Mouse (Mus musculus) midbrain, embryonic 11.5 days (tissue): ENCODE data around the gene Csmd2. TPM values are rescaled to one million over a fixed set of nuclear protein-coding genes. Genes with fewer than 3 reads are reported as not detected.
"Not testable (repeated sequence)": the region's sequence is repeated elsewhere in the genome, so short reads cannot be mapped to it uniquely, and the experiment has no call there.

ENCODE experiments used
- ATAC-seq: fragments of 200-750 bp; cut with Nextera tagmentation; 2 replicates; pipeline ENCODE4 v1.8.0; 2017; ENCODE audit warnings: moderate TSS enrichment, moderate library complexity; ENCODE audit not compliant: low FRiP score
- DNase-seq: peaks from one replicate; pipeline ENCODE4 v3.0.0; 2015; ENCODE audit warnings: low spot score; ENCODE audit errors: missing footprints
- H3K27ac ChIP-seq: fragments of 300-500 bp; sonication (generic); 2 replicates; pipeline ENCODE4 v1.5.1; 2014; ENCODE audit warnings: low read depth, low read length
- H3K27me3 ChIP-seq: fragments of 300-500 bp; sonication (generic); 2 replicates; pipeline ENCODE4 v1.6.1; 2014; ENCODE audit warnings: mild to moderate bottlenecking, low read length, moderate library complexity, mixed read lengths; ENCODE audit not compliant: control insufficient read depth, insufficient read depth
- H3K36me3 ChIP-seq: fragments of 300-500 bp; sonication (generic); 2 replicates; pipeline ENCODE4 v1.6.1; 2014; ENCODE audit warnings: mild to moderate bottlenecking, low read length, moderate library complexity, mixed read lengths; ENCODE audit not compliant: control insufficient read depth, insufficient read depth
- H3K4me1 ChIP-seq: fragments of 300-500 bp; sonication (generic); 2 replicates; pipeline ENCODE4 v1.6.1; 2014; ENCODE audit warnings: low read length; ENCODE audit not compliant: control insufficient read depth, insufficient read depth
- H3K4me2 ChIP-seq: fragments of 300-500 bp; sonication (generic); 2 replicates; pipeline ENCODE4 v1.6.1; 2014; ENCODE audit warnings: mild to moderate bottlenecking, moderate library complexity
- H3K4me3 ChIP-seq: fragments of 300-500 bp; sonication (generic); 2 replicates; pipeline ENCODE4 v1.5.1; 2014; ENCODE audit warnings: low read depth, low read length
- H3K9ac ChIP-seq: fragments of 300-500 bp; sonication (generic); 2 replicates; pipeline ENCODE4 v1.6.1; 2014; ENCODE audit warnings: low read length
- H3K9me3 ChIP-seq: fragments of 300-500 bp; sonication (generic); 2 replicates; pipeline ENCODE4 v1.6.1; 2016; ENCODE audit warnings: low read length; ENCODE audit not compliant: control insufficient read depth
- WGBS: fragments of 180-500 bp; shearing (Covaris S2); extraction: QIAGEN DNeasy Blood & Tissue Kit; methylation state at CpG from one replicate; pipeline ENCODE4 v1.1.7; 2014; 5-methylcytosine and 5-hydroxymethylcytosine counted together
- polyA plus RNA-seq: library from polyadenylated mRNA; unstranded; fragments of >200 nt; fragmentation: Nextera tagmentation; extraction: Ambion mirVana; gene quantifications from 2 replicates; pipeline ENCODE4 v1.2.1, GENCODE M21; 2014

Gene Csmd2
- polyA plus RNA-seq, 1 experiment from 2014 or later: 1.6 TPM

DNA sequence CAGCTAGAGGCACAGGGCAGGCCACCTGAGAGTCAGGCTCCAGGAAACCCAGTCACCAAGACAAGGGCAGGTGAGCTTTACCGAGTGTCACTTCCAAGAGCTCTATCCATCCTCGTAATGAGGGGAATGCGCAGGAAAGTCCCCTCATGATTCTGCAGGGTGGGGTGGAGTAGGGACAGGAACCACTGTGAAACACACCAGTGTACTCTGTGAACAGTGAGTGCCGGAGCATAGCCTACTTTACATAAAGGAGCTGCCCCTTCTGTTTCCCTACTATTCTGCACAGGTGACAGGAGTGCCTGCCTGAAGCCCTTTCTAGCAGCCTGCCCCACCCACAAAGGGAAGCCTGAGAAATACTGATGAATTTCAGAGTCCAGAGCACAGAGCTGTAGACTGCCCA is 605.6 kb downstream of the Csmd2 start:
- H3K36me3 ChIP-seq: peaks cover 10% of the 10 kb centered on the region; the same call in 1 of the 2 replicates
- no peak overlapping the region for H3K4me3 ChIP-seq
- 97% methylated on average over 4 of the region's 4 CpGs for WGBS
- H3K27ac ChIP-seq: no peak overlapping the region
- H3K4me2 ChIP-seq: no peak overlapping the region
- no peak overlapping the region for H3K9ac ChIP-seq
- ATAC-seq: no peak
- no peak for DNase-seq
- H3K27me3 ChIP-seq: no peaks in the 10 kb centered on the region
- no peaks in the 10 kb centered on the region for H3K9me3 ChIP-seq
- H3K4me1 ChIP-seq: no peaks in the 10 kb centered on the region

GRCm38 (mm10) chr4:128594062-128594461 is 606.4 kb downstream of the Csmd2 start:
- H3K4me1 ChIP-seq: no peaks in the 10 kb centered on the region
- H3K9ac ChIP-seq: no peak overlapping the region
- no peak for ATAC-seq
- H3K36me3 ChIP-seq: peaks cover 9% of the 10 kb centered on the region; the same call in 1 of the 2 replicates
- no peaks in the 10 kb centered on the region for H3K9me3 ChIP-seq
- H3K27me3 ChIP-seq: no peaks in the 10 kb centered on the region
- H3K4me2 ChIP-seq: no peak overlapping the region
- H3K27ac ChIP-seq: no peak overlapping the region
- WGBS: over 99% methylated on average over 5 of the region's 5 CpGs
- DNase-seq: no peak
- no peak overlapping the region for H3K4me3 ChIP-seq

DNA sequence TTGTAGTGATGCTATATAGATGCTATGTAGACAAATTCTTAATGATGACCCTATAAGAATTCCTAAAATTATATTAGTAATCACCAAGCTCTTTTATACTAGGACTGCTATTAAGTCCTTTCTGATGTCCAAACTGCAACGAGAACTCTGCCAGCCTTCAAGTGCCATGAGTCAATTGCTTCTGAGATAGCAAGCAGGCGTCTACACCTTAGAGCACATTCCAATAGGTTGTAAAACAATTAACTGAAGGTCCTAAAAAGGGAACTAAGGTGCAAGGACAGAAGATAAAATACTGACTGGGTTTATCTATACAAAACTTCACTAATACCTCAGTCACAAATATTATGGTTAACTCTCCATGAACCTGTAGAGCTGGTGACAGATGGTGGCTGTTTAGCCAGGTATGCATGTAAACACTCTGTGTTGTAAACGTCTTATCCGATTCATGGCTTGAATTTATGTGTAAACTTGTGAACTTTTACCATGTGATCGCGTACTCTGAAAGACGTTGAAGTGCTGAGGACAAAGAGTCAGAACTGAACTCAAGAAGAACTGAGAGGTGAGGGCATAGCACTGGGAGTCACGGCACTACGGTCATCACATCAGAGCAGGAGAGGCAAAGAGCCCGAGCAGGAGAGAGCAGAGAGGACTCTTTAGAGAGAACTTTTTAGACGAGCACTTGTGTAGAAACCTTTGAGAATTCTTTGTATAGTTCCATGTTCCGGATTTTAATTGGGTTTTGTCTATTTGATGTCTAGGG is 610.3 kb downstream of the Csmd2 start:
- no peak for DNase-seq
- Histone ChIP-seq H3K27ac (no peak overlapping the region), H3K9me3 (no peaks in the 10 kb centered on the region), H3K27me3 (no peaks in the 10 kb centered on the region), H3K4me3 (no peak overlapping the region), H3K9ac (no peak overlapping the region), H3K36me3 (peaks cover 5% of the 10 kb centered on the region; the same call in 1 of the 2 replicates), H3K4me1 (no peaks in the 10 kb centered on the region), H3K4me2 (no peak overlapping the region)
- ATAC-seq: no peak
- WGBS: 92% methylated on average over 12 of the region's 12 CpGs

GRCm38 (mm10) chr4:128606586-128606985 is 618.9 kb downstream of the Csmd2 start:
- peaks cover 8% of the 10 kb centered on the region; the same call in 1 of the 2 replicates for H3K36me3 ChIP-seq
- no peak overlapping the region for H3K4me3 ChIP-seq
- no peaks in the 10 kb centered on the region for H3K27me3 ChIP-seq
- no peak for DNase-seq
- ATAC-seq: no peak
- H3K27ac ChIP-seq: no peak overlapping the region
- peaks cover 11% of the 10 kb centered on the region for H3K4me1 ChIP-seq
- no peak overlapping the region for H3K4me2 ChIP-seq
- WGBS: 95% methylated on average over 7 of the region's 7 CpGs
- no peak overlapping the region for H3K9ac ChIP-seq
- no peaks in the 10 kb centered on the region for H3K9me3 ChIP-seq

GRCm38 (mm10) chr4:128607661-128608060 is 620.0 kb downstream of the Csmd2 start:
- WGBS: 89% methylated on average over 11 of the region's 11 CpGs
- Histone ChIP-seq H3K36me3 (peaks cover 8% of the 10 kb centered on the region; the same call in 1 of the 2 replicates), H3K4me3 (no peak overlapping the region), H3K27me3 (no peaks in the 10 kb centered on the region), H3K27ac (no peak overlapping the region), H3K9ac (no peak overlapping the region), H3K4me2 (no peak overlapping the region), H3K4me1 (peaks cover 11% of the 10 kb centered on the region), H3K9me3 (no peaks in the 10 kb centered on the region)
- ATAC-seq (no peak), DNase-seq (no peak)

DNA sequence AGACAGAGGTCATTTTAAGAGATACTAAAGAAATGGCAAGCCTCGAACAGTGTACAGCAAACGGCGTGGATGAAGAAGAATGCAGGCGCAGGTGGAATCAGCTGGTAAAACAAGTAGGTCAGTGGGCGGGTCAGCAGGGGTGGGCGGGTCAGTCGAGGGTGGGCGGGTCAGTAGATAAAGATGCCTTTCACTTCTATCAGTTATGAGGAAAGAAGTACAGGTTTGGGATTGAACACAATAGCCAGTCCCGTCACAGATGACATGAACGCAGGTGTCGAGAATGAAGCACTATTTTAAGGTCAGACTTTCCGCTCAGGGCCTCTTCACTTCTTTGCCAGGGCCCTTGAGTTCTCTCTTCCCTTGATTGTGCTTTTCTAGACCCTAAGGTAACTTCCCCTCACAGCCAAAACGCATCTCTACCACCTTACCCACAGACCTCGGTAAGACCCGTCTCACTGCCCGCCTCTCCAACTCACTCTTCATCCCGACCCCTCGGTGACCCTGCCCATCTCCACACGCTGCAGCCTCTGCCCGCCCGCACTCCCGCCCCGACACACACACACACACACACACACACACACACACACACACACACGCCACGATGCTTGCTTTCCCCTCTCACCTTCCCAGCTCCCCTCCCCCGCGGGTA is 621.7 kb downstream of the Csmd2 start:
- DNase-seq (no peak), ATAC-seq (peak; percentile 74)
- H3K27ac ChIP-seq: no peak overlapping the region
- H3K9ac ChIP-seq: peak overlapping the region; percentile 71
- H3K9me3 ChIP-seq: no peaks in the 10 kb centered on the region
- no peaks in the 10 kb centered on the region for H3K36me3 ChIP-seq
- H3K27me3 ChIP-seq: no peaks in the 10 kb centered on the region
- H3K4me1 ChIP-seq: peaks cover 11% of the 10 kb centered on the region
- H3K4me2 ChIP-seq: peak overlapping the region; percentile 72
- H3K4me3 ChIP-seq: peak overlapping the region; percentile 58
- whole genome bisulfite sequencing: 9% methylated on average over 26 of the region's 27 CpGs

DNA sequence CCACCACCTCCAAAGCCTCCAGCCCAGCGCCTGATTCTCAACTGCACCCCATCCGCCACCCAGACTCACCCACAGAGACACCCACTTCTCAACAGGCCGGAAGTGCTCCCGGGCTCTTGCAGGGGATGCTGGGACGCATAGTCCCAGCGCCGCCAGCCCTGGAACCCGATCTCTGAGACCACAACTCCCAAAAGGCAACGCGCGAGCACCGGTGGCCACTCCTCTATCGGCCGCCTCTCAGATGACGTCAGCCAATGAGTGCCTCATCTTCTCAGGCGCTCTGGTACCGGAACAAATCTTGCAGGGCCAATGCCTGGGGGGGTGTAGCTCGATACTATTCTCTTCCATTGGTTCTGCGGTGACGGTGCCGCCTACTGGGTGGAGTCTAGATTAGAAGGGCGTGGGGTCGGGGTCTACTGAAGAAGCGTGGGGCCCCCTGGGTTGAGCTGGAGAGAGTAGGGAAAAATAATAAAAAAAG is 622.3 kb downstream of the Csmd2 start, which contains the start of gene Zscan20:
TSS of gene Zscan20 (minus strand) at position 174 of the 478 bp plus-strand sequence.
- Histone ChIP-seq H3K9ac (peak within 1 kb of the TSS; percentile 71), H3K36me3 (no peaks in the 10 kb centered on the region), H3K27ac (no peak within 1 kb of the TSS), H3K4me3 (peak within 1 kb of the TSS; percentile 58), H3K9me3 (no peaks in the 10 kb centered on the region), H3K27me3 (no peaks in the 10 kb centered on the region), H3K4me2 (peak within 1 kb of the TSS; percentile 72), H3K4me1 (peaks cover 11% of the 10 kb centered on the region)
- peak; percentile 96 for ATAC-seq
- WGBS: under 1% methylated on average over 24 of the region's 24 CpGs
- peak; percentile 98 for DNase-seq

DNA sequence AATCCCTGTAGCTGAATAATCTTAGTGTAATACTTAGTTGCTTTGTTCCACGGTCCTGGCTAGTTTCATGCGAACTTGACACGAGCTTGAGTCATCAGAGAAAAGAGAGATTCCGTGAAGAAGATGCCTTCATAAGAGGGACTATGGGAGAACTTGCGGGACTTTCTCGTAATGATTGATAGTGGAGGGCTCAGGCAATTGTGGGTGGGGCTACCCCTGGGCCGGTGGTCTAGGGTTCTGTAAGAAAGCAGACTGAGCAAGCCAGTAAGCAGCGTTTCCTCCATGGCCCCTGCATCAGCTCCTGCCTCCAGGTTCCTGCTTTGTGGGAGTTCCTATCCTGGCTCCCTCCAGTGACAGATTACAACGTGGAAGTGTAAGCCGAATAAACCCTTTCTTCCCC is 623.0 kb downstream of the Csmd2 start:
- H3K27me3 ChIP-seq: no peaks in the 10 kb centered on the region
- WGBS: 27% methylated on average over 10 of the region's 10 CpGs
- no peak overlapping the region for H3K9ac ChIP-seq
- H3K4me3 ChIP-seq: peak overlapping the region; percentile 18; the same call in 1 of the 2 replicates
- peaks cover 11% of the 10 kb centered on the region for H3K4me1 ChIP-seq
- H3K27ac ChIP-seq: no peak overlapping the region
- H3K9me3 ChIP-seq: no peaks in the 10 kb centered on the region
- ATAC-seq (no peak), DNase-seq (peak; percentile 85)
- peak overlapping the region; percentile 47 for H3K4me2 ChIP-seq
- no peaks in the 10 kb centered on the region for H3K36me3 ChIP-seq

- 78% methylated on average over 3 of the region's 3 CpGs for WGBS
- not testable (repeated sequence) for H3K4me2 ChIP-seq, DNase-seq, H3K9me3 ChIP-seq, H3K9ac ChIP-seq, H3K36me3 ChIP-seq, H3K27ac ChIP-seq, H3K4me3 ChIP-seq, ATAC-seq, H3K27me3 ChIP-seq
- peaks cover 11% of the 10 kb centered on the region for H3K4me1 ChIP-seq
Measured at GRCm38 (mm10) chr4:128611726-128612125, 624.1 kb downstream of the Csmd2 start.
